Mouse (Mus musculus): ENCODE measurements around the gene Prdm16. TPM values are rescaled to one million over a fixed set of nuclear protein-coding genes. Genes with fewer than 3 reads are reported as not detected.

Prdm16 gene
- polyA plus RNA-seq, 1 experiment = not detected

DNA sequence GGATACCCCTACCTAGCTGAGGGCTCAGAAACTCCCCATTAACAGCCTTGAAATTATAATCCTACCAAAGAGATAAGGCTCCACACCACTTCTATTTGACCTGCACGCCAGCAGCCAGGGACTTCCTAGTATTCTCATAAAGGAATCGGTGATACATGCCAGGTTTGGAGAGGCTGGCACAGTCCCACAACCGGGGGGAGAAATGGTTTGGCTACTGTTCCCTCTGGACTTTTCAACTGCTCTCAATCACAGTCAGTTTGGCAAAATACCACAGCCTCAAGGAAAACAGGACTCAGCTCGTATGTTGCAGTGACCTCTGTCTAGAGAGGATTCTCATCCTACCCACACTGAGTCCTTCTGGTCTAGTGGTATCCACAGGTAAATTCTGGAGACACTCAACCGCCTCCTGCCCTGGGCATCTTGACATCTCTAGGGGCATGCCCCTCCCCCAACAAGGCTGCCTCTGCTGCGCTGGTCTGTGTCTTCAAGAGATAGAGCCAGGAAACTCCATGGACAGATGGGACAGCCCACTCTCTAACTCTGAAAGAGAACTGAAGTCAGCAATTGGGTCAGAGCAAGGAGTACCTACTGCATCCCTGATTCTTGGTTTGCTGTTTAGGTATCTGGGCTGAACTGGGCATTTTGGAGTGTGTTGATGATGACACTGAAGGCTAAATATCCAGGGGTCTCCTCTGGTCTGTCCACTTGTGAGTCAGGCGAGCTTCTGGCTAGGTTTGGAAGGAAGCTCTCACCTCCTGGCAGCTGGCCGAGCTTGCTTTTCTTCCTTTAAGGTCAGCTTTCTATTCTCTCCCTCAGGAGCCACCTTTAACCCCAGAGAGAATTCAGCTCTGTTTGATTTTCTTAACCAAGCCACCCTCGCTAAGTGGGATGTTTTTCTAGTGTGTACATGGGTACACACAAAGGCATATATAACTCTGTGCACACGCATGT is 234.4 kb downstream of the Prdm16 start:
- Histone ChIP-seq H3K27me3 (replicated peaks) (peaks cover 21% of the 10 kb centered on the region), H3K9me3 (no peaks in the 10 kb centered on the region)

DNA sequence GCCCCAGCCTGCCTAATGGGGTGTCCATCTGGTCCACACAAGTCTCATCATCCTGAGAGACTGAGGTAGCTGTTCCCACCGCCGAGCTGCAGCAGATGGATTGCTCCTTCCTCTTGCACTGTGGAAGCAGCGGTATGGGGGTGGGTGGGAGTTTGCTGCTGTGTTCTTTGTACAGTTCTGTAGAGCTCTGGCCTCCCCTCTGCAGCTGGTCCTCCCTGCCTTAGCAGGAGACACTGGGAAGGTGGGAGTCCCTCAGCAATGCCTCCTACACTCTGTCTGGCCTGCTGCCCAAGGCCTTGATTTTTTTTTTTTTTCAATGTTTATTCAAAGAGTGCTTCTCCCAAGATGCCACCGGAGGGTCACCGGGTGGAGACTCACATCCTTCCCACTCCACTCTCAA is 235.3 kb downstream of the Prdm16 start:
- Histone ChIP-seq H3K4me1 (peaks cover 11% of the 10 kb centered on the region), H3K9me3 (no peaks in the 10 kb centered on the region), H3K4me3 (replicated peaks) (no peak overlapping the region), H3K36me3 (replicated peaks; ENCODE audit: low read length) (no peaks in the 10 kb centered on the region), H3K27me3 (replicated peaks) (peaks cover 21% of the 10 kb centered on the region)
- TF ChIP-seq GATA1 (IDR thresholded peaks at IDR 0.05; ENCODE audit: borderline replicate concordance, low read length) (no peak), FLI1 (IDR thresholded peaks at IDR 0.05; ENCODE audit: low read length) (no peak)

More for the DNA sequence above, 234.4 kb downstream of the Prdm16 start:
- Histone ChIP-seq H3K4me1 (peaks cover 11% of the 10 kb centered on the region), H3K4me3 (replicated peaks) (no peak overlapping the region), H3K36me3 (replicated peaks; ENCODE audit: low read length) (no peaks in the 10 kb centered on the region)
- TF ChIP-seq FLI1 (IDR thresholded peaks at IDR 0.05; ENCODE audit: low read length) = no peak
- TF ChIP-seq GATA1 (IDR thresholded peaks at IDR 0.05; ENCODE audit: borderline replicate concordance, low read length) = no peak

GRCm38 (mm10) chr4:154400256-154401171 is 236.2 kb downstream of the Prdm16 start:
- no peaks in the 10 kb centered on the region for H3K36me3 ChIP-seq (replicated peaks; ENCODE audit: low read length)

DNA sequence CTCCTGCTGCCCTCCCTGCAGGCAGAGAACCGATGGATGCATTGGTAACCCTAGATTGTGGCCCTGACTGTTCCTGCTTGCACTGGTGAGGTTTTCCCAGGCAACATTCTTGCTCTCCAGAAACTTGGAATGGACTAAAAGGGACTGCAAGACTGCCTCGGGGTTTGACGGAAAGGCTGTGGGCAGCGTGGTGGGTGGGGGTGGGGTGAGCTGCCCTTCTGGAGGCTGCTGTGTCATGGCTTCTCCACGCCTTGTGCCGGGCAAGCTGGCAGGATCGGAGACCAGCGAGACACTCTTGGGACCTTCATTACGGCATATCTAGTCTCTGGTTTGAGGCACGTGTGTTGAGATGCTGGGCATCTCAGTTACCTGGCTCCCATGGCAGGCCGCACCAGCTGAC is 237.0 kb downstream of the Prdm16 start:
- Histone ChIP-seq H3K4me3 (replicated peaks) (no peak overlapping the region), H3K4me1 (peaks cover 11% of the 10 kb centered on the region), H3K36me3 (replicated peaks; ENCODE audit: low read length) (no peaks in the 10 kb centered on the region), H3K9me3 (no peaks in the 10 kb centered on the region), H3K27me3 (replicated peaks) (peaks cover 23% of the 10 kb centered on the region)
- TF ChIP-seq FLI1 (IDR thresholded peaks at IDR 0.05; ENCODE audit: low read length) (no peak), GATA1 (IDR thresholded peaks at IDR 0.05; ENCODE audit: borderline replicate concordance, low read length) (no peak)

More at GRCm38 (mm10) chr4:154400256-154401171, 236.2 kb downstream of the Prdm16 start:
- Histone ChIP-seq H3K4me3 (replicated peaks) (no peak overlapping the region), H3K9me3 (no peaks in the 10 kb centered on the region), H3K27me3 (replicated peaks) (peaks cover 21% of the 10 kb centered on the region), H3K4me1 (peaks cover 11% of the 10 kb centered on the region)
- TF ChIP-seq GATA1 (IDR thresholded peaks at IDR 0.05; ENCODE audit: borderline replicate concordance, low read length) (no peak), FLI1 (IDR thresholded peaks at IDR 0.05; ENCODE audit: low read length) (no peak)

DNA sequence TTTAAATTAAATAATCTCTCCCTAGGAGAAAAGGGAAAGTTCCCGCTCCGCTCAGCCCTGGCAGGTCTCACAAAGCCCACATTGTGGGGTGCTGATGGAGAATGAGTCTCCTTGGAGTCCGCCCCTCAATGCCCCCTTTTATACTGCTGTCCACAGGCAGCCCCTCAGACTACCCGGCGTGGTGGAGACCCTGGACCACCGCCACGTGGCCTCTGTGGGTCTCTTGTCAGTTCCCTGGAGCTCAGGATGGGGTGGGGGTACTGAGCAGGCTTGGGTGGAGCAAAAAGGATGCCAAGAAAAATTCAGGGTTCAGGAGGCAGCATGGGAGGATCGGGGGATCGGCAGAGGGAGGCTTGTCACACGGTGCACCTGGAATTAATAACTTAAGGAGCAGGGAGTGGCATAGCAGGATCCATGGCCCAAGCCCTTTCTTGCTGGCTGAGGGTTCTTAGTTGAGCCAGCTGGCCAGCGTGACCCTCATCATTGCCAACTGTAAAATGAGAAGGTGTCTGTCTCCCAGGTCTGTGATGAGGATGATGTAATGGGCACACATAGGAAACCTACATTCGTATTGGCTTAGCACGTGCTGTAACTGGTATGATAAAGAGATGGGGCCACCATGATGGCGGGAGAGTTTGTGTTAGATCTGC is 239.9 kb downstream of the Prdm16 start:
- no peak overlapping the region for H3K4me3 ChIP-seq (replicated peaks)
- H3K4me1 ChIP-seq = peaks cover 11% of the 10 kb centered on the region
- no peaks in the 10 kb centered on the region for H3K9me3 ChIP-seq
- no peaks in the 10 kb centered on the region for H3K36me3 ChIP-seq (replicated peaks; ENCODE audit: low read length)
- TF ChIP-seq FLI1 (IDR thresholded peaks at IDR 0.05; ENCODE audit: low read length) (no peak), GATA1 (IDR thresholded peaks at IDR 0.05; ENCODE audit: borderline replicate concordance, low read length) (no peak)
- H3K27me3 ChIP-seq (replicated peaks) = peaks cover 22% of the 10 kb centered on the region

- TF ChIP-seq FLI1 (IDR thresholded peaks at IDR 0.05; ENCODE audit: low read length) (no peak), GATA1 (IDR thresholded peaks at IDR 0.05; ENCODE audit: borderline replicate concordance, low read length) (no peak)
- Histone ChIP-seq H3K4me3 (replicated peaks) (no peak overlapping the region), H3K9me3 (no peaks in the 10 kb centered on the region), H3K27me3 (replicated peaks) (peaks cover 33% of the 10 kb centered on the region), H3K36me3 (replicated peaks; ENCODE audit: low read length) (no peaks in the 10 kb centered on the region), H3K4me1 (peaks cover 3% of the 10 kb centered on the region; the same call in 1 of the 2 replicates)
Measured at GRCm38 (mm10) chr4:154394123-154394722, 242.4 kb downstream of the Prdm16 start.

- no peaks in the 10 kb centered on the region for H3K36me3 ChIP-seq (replicated peaks; ENCODE audit: low read length)
- H3K9me3 ChIP-seq = no peaks in the 10 kb centered on the region
- no peak overlapping the region for H3K4me3 ChIP-seq (replicated peaks)
- TF ChIP-seq GATA1 (IDR thresholded peaks at IDR 0.05; ENCODE audit: borderline replicate concordance, low read length) = no peak
- TF ChIP-seq FLI1 (IDR thresholded peaks at IDR 0.05; ENCODE audit: low read length) = no peak
- H3K4me1 ChIP-seq = peaks cover 3% of the 10 kb centered on the region; the same call in 1 of the 2 replicates
- H3K27me3 ChIP-seq (replicated peaks) = peaks cover 38% of the 10 kb centered on the region
Measured at GRCm38 (mm10) chr4:154393196-154394122, 243.2 kb downstream of the Prdm16 start.

- Histone ChIP-seq H3K4me3 (replicated peaks) (no peak overlapping the region), H3K36me3 (replicated peaks; ENCODE audit: low read length) (no peaks in the 10 kb centered on the region), H3K27me3 (replicated peaks) (peaks cover 41% of the 10 kb centered on the region), H3K9me3 (no peaks in the 10 kb centered on the region), H3K4me1 (peaks cover 3% of the 10 kb centered on the region; the same call in 1 of the 2 replicates)
- TF ChIP-seq GATA1 (IDR thresholded peaks at IDR 0.05; ENCODE audit: borderline replicate concordance, low read length) = no peak
- no peak for TF ChIP-seq FLI1 (IDR thresholded peaks at IDR 0.05; ENCODE audit: low read length)
Measured at GRCm38 (mm10) chr4:154392641-154393040, 244.0 kb downstream of the Prdm16 start.

All from megakaryocyte, embryonic 14.5 days (primary cell).